8 mouse cellular contexts compared by ENCODE assay signal in the genomic region with DNA sequence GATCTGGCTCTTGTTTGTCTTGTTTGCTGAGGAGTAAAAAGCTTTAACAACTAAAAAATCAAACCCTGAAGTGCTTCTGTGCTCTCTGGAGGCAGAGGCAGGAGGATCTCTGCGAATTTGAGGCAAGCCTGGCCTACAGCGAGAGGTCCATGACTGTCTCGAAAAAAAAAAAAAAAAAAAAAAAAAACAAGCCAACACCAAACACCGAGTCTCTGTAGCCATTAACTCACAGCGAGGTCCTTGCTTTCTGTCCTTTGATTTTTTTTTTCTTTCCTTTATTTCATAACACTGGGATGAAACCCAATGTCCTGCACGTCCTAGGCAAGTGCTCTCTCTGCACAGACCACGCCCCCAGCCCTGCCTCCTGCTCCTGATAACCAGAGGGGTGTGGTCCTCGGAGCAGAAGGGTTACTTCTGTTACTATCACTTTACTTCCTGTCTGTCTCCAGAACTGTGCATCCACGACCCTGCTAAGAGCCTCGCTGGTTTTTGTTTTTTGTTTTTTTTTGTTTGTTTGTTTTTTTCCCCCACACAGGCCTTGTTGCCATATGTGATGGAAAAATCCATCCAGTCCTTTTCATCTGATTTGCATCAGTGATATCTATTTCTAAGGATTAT. TPM values are rescaled to one million over a fixed set of nuclear protein-coding genes. Genes with fewer than 3 reads are reported as not detected.
A peak's percentile ranks its signal among the peaks of the same experiment; 100 is the strongest.
DNase-seq lines count a peak whose midpoint lies in the region; TF ChIP-seq lines count a peak whose summit lies in the region.

No protein-coding gene starts in this region.

- no peak overlapping the region for H3K4me3 ChIP-seq in bone marrow, adult 2 months (replicated peaks; ENCODE audit: control insufficient read depth, low read depth, low read length)

- no peak overlapping the region for H3K27ac ChIP-seq in bone marrow, adult 2 months (ENCODE audit: control insufficient read depth, insufficient read depth, low read depth, low read length, poor library complexity)

- DNase-seq in embryo, embryonic 10 days (ENCODE audit: low spot score) = peak; percentile 28
- no peak for DNase-seq in embryo, embryonic 11 days
- peak; percentile 39 to 58 for DNase-seq in heart, postnatal 36 days
- DNase-seq in lung, postnatal 36 days = peak; percentile 86
- DNase-seq in layer of hippocampus, postnatal 10 days (ENCODE audit: low spot score in 2 of 2) = no peak
- no peak for DNase-seq in layer of hippocampus, adult 9-11 months
- no peak for DNase-seq in frontal cortex, adult 2 months (ENCODE audit: extremely low spot score in 1 of 2, low spot score in 1 of 2)

- 33% methylated on average over 10 of the region's 10 CpGs for WGBS in bone marrow, adult 2 months

- TF ChIP-seq CTCF in bone marrow, adult 2 months (IDR thresholded peaks at IDR 0.05; ENCODE audit: control insufficient read depth, insufficient read depth, low read length) = no peak

- intact Hi-C loops in heart, postnatal 36 days (cut with DNase I) = loop anchor here (2.0 kb wide), 3 partner anchors 17 to 41 kb away; a partner anchor contains a TSS

- peaks cover 8% of the 10 kb centered on the region for H3K4me1 ChIP-seq in bone marrow, adult 2 months (ENCODE audit: control insufficient read depth, insufficient read depth, low read length)

- TF ChIP-seq POLR2A in bone marrow, adult 2 months (IDR thresholded peaks at IDR 0.05; ENCODE audit: borderline replicate concordance, control insufficient read depth, low read depth, low read length) = peak; percentile 35; the same call in 1 of the 2 replicates

RNA-seq across cellular contexts. Expression of a gene that starts 28.0 kb away (rescaled TPM):
- 5.0 and 9.6 TPM in 2 replicates for polyA plus RNA-seq in bone marrow, adult 2 months (2011; ENCODE audit: insufficient read depth, insufficient read length, low replicate concordance, missing spikeins)
- total RNA-seq in heart, postnatal 36 days (2021) = 1 to 10 TPM; 4.2 to 4.7 TPM
- 10 to 100 TPM; 15.5 to 18.8 TPM for total RNA-seq in layer of hippocampus, postnatal 10 days (2021)
- polyA plus RNA-seq in frontal cortex, adult 2 months (2012; rRNA removed) = 20.5 and 21.2 TPM in 2 replicates

RNA-seq across cellular contexts. Expression of a gene that starts 40.7 kb away (rescaled TPM):
- 80.6 and 102 TPM in 2 replicates for polyA plus RNA-seq in bone marrow, adult 2 months (2011; ENCODE audit: insufficient read depth, insufficient read length, low replicate concordance, missing spikeins)
- total RNA-seq in heart, postnatal 36 days (2021) = 100 to 1,000 TPM; 294 to 315 TPM
- total RNA-seq in layer of hippocampus, postnatal 10 days (2021) = 100 to 1,000 TPM; 420 to 448 TPM
- 788 and 803 TPM in 2 replicates for polyA plus RNA-seq in frontal cortex, adult 2 months (2012; rRNA removed)

Comparison
In these comparisons a context has a peak if more than half of its experiments do, and no peak if none do; other contexts are left out.
1. DNase-seq: peak in embryo, embryonic 10 days (single experiment), heart, postnatal 36 days (2 of 2) and lung, postnatal 36 days (single experiment); none in embryo, embryonic 11 days (single experiment), layer of hippocampus, postnatal 10 days (0 of 2), layer of hippocampus, adult 9-11 months (single experiment) and frontal cortex, adult 2 months (0 of 2).